Mouse (Mus musculus) MEL-GATA-1-ER (cell line): ENCODE results near the gene Grin2b.
"Not testable (repeated sequence)": the region's sequence is repeated elsewhere in the genome, so short reads cannot be mapped to it uniquely, and the experiment has no call there.

Experiments
- DNase-seq: peaks from one replicate; pipeline ENCODE4 v3.0.0-alpha.2; 2012; ENCODE audit warnings: low read depth; ENCODE audit errors: extremely low read depth

Gene Grin2b

GRCm38 (mm10) chr6:135700717-135701345 is 472.5 kb downstream of the Grin2b start:
- no peak for DNase-seq

GRCm38 (mm10) chr6:135692533-135692932 is 480.8 kb downstream of the Grin2b start:
- DNase-seq = no peak

GRCm38 (mm10) chr6:135691561-135691960 is 481.8 kb downstream of the Grin2b start:
- no peak for DNase-seq

GRCm38 (mm10) chr6:135687926-135688325 is 485.4 kb downstream of the Grin2b start:
- DNase-seq = no peak

GRCm38 (mm10) chr6:135684206-135684605 is 489.1 kb downstream of the Grin2b start:
- no peak for DNase-seq

- not testable (repeated sequence) for DNase-seq
Observed at GRCm38 (mm10) chr6:135681423-135681822, 491.9 kb downstream of the Grin2b start.

- no peak for DNase-seq
Observed at GRCm38 (mm10) chr6:135680105-135680710, 493.1 kb downstream of the Grin2b start.

GRCm38 (mm10) chr6:135674380-135674779 is 498.9 kb downstream of the Grin2b start:
- DNase-seq = no peak

GRCm38 (mm10) chr6:135672003-135672402 is 501.3 kb downstream of the Grin2b start:
- DNase-seq = no peak
